Mouse (Mus musculus): ENCODE results near the gene Hmcn1.
A peak's percentile ranks its signal among the peaks of the same experiment; 100 is the strongest.

Hmcn1 gene

GRCm38 (mm10) chr1:150783070-150783842 lies 210.0 kb downstream of the Hmcn1 start:
- no peak for DNase-seq (ENCODE audit: extremely low spot score)

DNA sequence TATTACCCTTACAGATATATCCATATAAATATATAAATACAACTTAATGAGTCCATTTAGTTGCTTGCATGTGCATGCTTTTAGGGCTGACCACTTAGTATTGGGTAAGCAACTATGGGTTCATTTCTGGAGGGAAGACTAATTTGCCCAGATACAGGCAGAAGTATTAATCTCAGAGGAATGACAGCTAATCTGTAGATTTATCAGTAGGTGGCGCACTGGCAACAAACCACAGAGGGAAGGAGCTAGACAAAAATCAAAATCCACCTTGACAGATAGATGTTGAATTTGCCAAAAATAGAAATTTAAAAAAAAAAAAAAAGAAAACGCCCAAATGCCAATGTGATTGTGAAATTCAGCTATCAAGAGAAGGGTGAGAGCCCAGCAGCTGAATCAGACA lies 213.3 kb downstream of the Hmcn1 start:
- DNase-seq (ENCODE audit: extremely low spot score) = no peak

DNA sequence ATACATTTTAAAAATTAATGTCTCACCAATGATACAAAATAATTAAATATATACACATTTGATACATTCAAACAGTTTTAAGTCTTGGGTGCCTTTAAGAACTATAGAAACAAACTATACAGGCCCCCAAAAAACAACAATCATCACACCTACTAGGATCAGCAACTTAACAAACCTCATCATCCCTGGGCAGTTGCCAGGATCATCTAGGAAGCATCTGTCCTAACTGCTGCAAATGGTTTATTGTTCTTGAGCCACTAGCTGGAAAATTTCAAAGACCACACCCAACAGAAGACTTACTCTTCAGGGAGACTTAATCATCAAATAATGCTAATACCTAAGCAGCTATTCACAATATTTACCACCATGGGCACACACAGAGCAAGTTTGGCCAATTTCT lies 216.5 kb downstream of the Hmcn1 start:
- DNase-seq (ENCODE audit: extremely low spot score) = no peak

DNA sequence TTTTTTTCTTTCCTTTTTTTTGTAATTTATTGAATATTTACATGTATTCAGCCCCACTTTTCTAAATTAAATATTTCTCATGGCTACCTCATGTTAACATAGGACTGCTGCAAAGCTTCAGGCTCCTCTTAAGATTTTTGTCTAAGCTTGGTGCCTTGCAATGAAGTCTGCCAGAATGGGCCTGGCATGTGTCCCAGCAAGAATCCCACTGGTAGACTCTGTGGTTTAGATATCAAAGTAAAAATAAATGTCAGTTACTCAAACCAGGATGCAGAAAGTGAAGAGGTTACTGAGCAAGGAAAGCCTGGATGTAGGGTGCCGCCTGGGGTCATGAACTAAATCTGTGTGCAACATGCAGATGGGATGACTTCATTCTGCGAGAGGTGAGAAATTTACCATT lies 217.5 kb downstream of the Hmcn1 start:
- DNase-seq (ENCODE audit: extremely low spot score) = no peak

- DNase-seq (ENCODE audit: extremely low spot score) = no peak
Observed at GRCm38 (mm10) chr1:150772958-150773357, 220.3 kb downstream of the Hmcn1 start.

- no peak for DNase-seq (ENCODE audit: extremely low spot score)
Observed at GRCm38 (mm10) chr1:150770948-150771521, 222.2 kb downstream of the Hmcn1 start.

GRCm38 (mm10) chr1:150769836-150770235 lies 223.4 kb downstream of the Hmcn1 start:
- DNase-seq (ENCODE audit: extremely low spot score) = no peak

- no peak for DNase-seq (ENCODE audit: extremely low spot score)
Observed at GRCm38 (mm10) chr1:150761678-150762077, 231.6 kb downstream of the Hmcn1 start.

GRCm38 (mm10) chr1:150760801-150761331 lies 232.4 kb downstream of the Hmcn1 start:
- DNase-seq (ENCODE audit: extremely low spot score) = no peak

- DNase-seq (ENCODE audit: extremely low spot score) = no peak
Observed at GRCm38 (mm10) chr1:150759476-150760079, 233.7 kb downstream of the Hmcn1 start.

DNA sequence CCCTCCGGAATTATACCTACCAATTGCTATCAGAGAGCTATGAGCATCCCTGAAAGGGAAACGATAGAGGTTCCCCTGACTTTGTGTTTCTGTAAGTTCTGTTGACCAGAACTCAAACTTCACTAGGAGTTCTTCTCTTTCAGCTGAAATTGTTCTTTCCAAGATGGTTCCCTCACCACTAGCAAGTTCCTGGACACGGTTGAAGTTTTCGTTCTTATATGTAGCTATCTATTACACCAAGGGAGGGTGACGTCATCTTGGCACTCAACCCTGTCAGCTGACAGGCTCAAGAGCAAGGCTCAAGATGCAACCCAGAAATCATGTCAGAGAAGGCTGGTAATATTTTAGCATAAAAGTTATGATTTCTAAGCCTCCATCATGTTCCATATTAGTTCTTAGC lies 239.3 kb downstream of the Hmcn1 start:
- DNase-seq (ENCODE audit: extremely low spot score) = no peak

GRCm38 (mm10) chr1:150748783-150749182 lies 244.5 kb downstream of the Hmcn1 start:
- DNase-seq (ENCODE audit: extremely low spot score) = no peak

GRCm38 (mm10) chr1:150747771-150748170 lies 245.5 kb downstream of the Hmcn1 start:
- no peak for DNase-seq (ENCODE audit: extremely low spot score)

DNA sequence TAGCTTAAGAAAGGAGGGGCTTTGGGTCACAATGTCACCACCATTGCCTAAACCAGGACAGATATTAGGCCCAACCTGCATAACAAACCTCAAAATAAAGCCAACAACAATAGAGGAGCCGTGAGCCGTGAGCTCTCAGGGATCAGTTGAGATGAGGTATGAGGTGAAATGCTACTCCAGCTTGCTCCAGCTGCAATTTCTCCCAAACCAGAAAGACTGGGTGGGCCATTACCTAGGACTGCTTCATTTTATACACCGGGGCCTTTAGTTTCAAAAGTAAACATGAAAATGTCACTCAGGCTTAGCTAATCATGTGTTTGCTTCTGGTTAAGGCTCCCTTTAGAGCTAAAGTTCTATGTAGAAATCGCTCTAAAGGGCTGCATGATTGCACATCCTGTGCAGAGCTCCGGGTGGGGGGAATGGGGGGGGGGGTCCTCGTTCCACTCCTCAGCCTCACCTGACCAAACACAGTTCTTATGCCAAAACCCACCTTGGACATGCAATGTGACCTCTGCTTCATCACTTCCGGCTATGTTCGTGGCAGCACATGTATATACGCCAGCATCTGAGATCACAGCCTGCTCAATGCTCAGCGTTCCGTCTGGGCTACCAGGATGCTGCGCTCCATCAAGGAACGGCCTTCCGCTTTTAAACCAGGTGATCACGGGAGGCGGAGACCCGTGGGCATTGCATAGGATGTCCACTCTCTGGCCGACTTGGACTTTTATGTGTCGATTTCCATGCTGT lies 250.0 kb downstream of the Hmcn1 start:
- no peak for DNase-seq (ENCODE audit: extremely low spot score)

- no peak for DNase-seq (ENCODE audit: extremely low spot score)
Observed at GRCm38 (mm10) chr1:150742376-150743087, 250.7 kb downstream of the Hmcn1 start.

GRCm38 (mm10) chr1:150711438-150711837 lies 281.8 kb downstream of the Hmcn1 start:
- no peak for DNase-seq (ENCODE audit: extremely low spot score)

DNA sequence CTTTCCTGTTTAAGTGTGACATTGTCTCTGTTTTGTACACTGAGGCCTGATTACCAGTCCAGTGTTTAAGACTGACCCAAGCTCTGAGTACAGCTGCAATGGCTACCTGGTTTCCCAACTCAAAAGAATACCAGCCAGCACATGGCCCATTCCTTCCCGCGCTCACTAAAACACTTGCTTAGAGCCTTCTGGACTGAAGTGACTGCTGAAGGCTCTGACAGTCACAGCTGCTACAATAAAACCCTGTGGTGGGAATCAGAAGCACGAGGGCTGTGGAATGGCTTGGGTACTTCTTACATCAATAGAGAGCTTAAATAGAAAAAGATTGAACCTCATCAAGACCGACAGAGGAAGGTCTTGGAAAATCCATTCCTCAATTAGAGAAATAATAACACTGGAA lies 286.7 kb downstream of the Hmcn1 start:
- DNase-seq (ENCODE audit: extremely low spot score) = no peak

DNA sequence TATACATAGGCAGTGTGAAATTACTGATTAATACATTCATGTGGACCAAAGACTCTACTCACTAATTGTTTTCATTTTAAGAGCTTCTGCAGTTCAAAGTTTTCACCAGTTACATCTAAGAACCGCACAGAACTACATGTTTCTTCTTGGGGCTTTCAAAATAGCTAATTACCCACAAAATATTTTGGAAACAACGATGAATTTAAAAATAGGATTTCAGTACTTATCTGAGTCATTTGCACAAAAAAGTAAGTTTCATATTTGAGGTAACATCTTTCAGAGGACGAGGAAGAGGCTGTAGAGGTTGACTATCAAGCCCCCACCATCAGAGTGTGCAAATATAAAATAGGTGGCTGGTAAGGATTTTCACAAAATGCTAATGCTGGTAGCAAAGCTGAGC lies 295.5 kb downstream of the Hmcn1 start:
- no peak for DNase-seq (ENCODE audit: extremely low spot score)

GRCm38 (mm10) chr1:150682044-150682443 lies 311.2 kb downstream of the Hmcn1 start:
- peak; percentile 52 for DNase-seq (ENCODE audit: extremely low spot score)

DNA sequence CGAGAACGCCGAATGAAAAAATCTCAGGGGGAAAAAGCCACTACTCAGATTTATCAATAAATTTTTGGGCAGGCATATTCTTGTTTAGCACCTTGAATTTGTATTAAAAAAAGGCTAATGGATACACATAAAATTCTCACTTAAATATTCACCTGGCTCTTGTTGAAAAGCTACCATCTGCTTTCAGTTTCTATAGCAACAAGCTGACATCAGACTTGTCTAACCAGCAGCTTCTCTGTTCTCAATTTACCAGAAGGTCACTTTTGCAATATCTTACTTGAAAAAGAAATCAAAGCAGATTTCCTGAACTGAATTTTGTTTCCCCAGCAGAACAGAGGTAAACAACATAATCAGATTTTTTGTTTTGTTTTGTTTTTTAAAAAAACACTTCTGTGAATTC lies 311.8 kb downstream of the Hmcn1 start:
- DNase-seq (ENCODE audit: extremely low spot score) = no peak

GRCm38 (mm10) chr1:150681006-150681405 lies 312.2 kb downstream of the Hmcn1 start:
- DNase-seq (ENCODE audit: extremely low spot score) = no peak

- DNase-seq (ENCODE audit: extremely low spot score) = no peak
Observed at GRCm38 (mm10) chr1:150680345-150680744, 312.9 kb downstream of the Hmcn1 start.

Data from embryo, embryonic 9.5 days (tissue).